Mouse (Mus musculus) liver, postnatal 0 days (tissue): Measurements from ENCODE around the gene Fam57b.

Source experiments
- CTCF ChIP-seq: sonication (generic); IDR thresholded peaks from 2 replicates; pipeline ENCODE4 v1.5.1; 2016; ENCODE audit warnings: antibody characterized with exemption, low read depth
- EP300 ChIP-seq: IDR thresholded peaks from 2 replicates; pipeline ENCODE4 v1.6.1; 2016; ENCODE audit warnings: antibody characterized with exemption, low read depth, mild to moderate bottlenecking

DNA sequence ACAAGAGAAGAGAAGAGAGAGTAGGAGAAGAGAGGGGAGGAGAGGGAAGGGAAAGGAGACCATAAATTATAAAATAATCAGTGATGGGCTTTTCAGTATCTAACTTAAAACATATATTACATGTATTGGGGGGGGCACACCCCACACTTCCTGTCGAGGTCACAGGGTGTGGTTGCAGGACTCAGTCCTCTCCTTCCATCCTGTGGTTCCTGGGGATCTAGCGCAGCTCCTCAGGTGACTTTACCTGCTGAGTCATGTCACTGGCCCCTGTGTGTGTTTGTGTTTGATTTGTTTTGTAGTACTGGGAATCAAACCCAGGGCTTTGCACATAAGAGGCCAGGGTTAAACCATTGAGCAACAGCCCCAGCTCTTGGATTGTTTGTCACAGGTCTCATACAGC, 23.0 kb upstream of the Fam57b start:
- no peak for TF ChIP-seq EP300
- TF ChIP-seq CTCF = no peak
